Mouse (Mus musculus) heart, embryonic 11.5 days (tissue): ENCODE measurements at regions not wholly inside any gene's neighbourhood (a gene's known extent, or its start where the extent isn't known, plus 50 kb on each side); places are given as distances from the start of the nearest gene placed in this dataset.

Source experiments
- ATAC-seq: fragments of 200-750 bp; cut with Nextera tagmentation; replicated peaks from 2 replicates; pipeline ENCODE4 v1.8.0; 2017; ENCODE audit warnings: moderate library complexity; ENCODE audit not compliant: insufficient number of reproducible peaks, low FRiP score, low TSS enrichment
- H3K27ac ChIP-seq: fragments of 300-500 bp; sonication (generic); 2 replicates; pipeline ENCODE4 v1.5.1; 2014; ENCODE audit warnings: mild to moderate bottlenecking, low read depth, low read length
- H3K27me3 ChIP-seq: fragments of 300-500 bp; sonication (generic); 2 replicates; pipeline ENCODE4 v1.6.1; 2014; ENCODE audit warnings: mild to moderate bottlenecking, low read length, mixed read lengths; ENCODE audit not compliant: control insufficient read depth, insufficient read depth
- H3K36me3 ChIP-seq: fragments of 300-500 bp; sonication (generic); 2 replicates; pipeline ENCODE4 v1.6.1; 2014; ENCODE audit warnings: mild to moderate bottlenecking, low read length, moderate library complexity, mixed read lengths; ENCODE audit not compliant: control insufficient read depth, insufficient read depth
- H3K4me1 ChIP-seq: fragments of 300-500 bp; sonication (generic); 2 replicates; pipeline ENCODE4 v1.6.1; 2014; ENCODE audit warnings: low read length; ENCODE audit not compliant: control insufficient read depth, insufficient read depth
- H3K4me2 ChIP-seq: fragments of 300-500 bp; sonication (generic); 2 replicates; pipeline ENCODE4 v1.6.1; 2014; ENCODE audit warnings: mild to moderate bottlenecking, moderate library complexity
- H3K4me3 ChIP-seq: fragments of 300-500 bp; sonication (generic); 2 replicates; pipeline ENCODE4 v1.5.1; 2014; ENCODE audit warnings: low read depth, low read length
- H3K9ac ChIP-seq: fragments of 300-500 bp; sonication (generic); 2 replicates; pipeline ENCODE4 v1.6.1; 2014; ENCODE audit warnings: mild to moderate bottlenecking, low read depth, low read length, moderate library complexity
- H3K9me3 ChIP-seq: fragments of 300-500 bp; sonication (generic); replicated peaks from 2 replicates; pipeline ENCODE4 v1.6.1; 2016; ENCODE audit warnings: low read length; ENCODE audit not compliant: control insufficient read depth
- WGBS: fragments of 180-500 bp; shearing (Covaris S2); extraction: QIAGEN DNeasy Blood & Tissue Kit; methylation state at CpG from one replicate; pipeline ENCODE4 v1.1.7; 2014; ENCODE audit not compliant: insufficient replicate concordance; 5-methylcytosine and 5-hydroxymethylcytosine counted together

- H3K4me1 ChIP-seq: no peaks in the 10 kb centered on the region
- WGBS: 83% methylated on average over 2 of the region's 2 CpGs
- H3K9me3 ChIP-seq: no peaks in the 10 kb centered on the region
- no peaks in the 10 kb centered on the region for H3K36me3 ChIP-seq
- H3K4me2 ChIP-seq: no peak overlapping the region
- no peak overlapping the region for H3K4me3 ChIP-seq
- H3K9ac ChIP-seq: no peak overlapping the region
- ATAC-seq: no peak
- no peaks in the 10 kb centered on the region for H3K27me3 ChIP-seq
- H3K27ac ChIP-seq: no peak overlapping the region
Observed at GRCm38 (mm10) chr2:148326414-148326813, 68.7 kb upstream of the Sstr4 start.

- Histone ChIP-seq H3K4me3 (no peak overlapping the region), H3K36me3 (no peaks in the 10 kb centered on the region), H3K4me1 (no peaks in the 10 kb centered on the region), H3K9ac (no peak overlapping the region), H3K27me3 (no peaks in the 10 kb centered on the region), H3K4me2 (no peak overlapping the region), H3K27ac (no peak overlapping the region), H3K9me3 (no peaks in the 10 kb centered on the region)
- WGBS: 73% methylated on average over 1 of the region's 1 CpGs
- no peak for ATAC-seq
Observed at GRCm38 (mm10) chr2:148327552-148327951, 67.6 kb upstream of the Sstr4 start.

GRCm38 (mm10) chr2:148330368-148330767, 64.8 kb upstream of the Sstr4 start:
- H3K9me3 ChIP-seq: no peaks in the 10 kb centered on the region
- ATAC-seq: no peak
- H3K27me3 ChIP-seq: no peaks in the 10 kb centered on the region
- no peaks in the 10 kb centered on the region for H3K36me3 ChIP-seq
- H3K4me2 ChIP-seq: no peak overlapping the region
- no peak overlapping the region for H3K4me3 ChIP-seq
- no peak overlapping the region for H3K27ac ChIP-seq
- WGBS: 52% methylated on average over 2 of the region's 2 CpGs
- no peak overlapping the region for H3K9ac ChIP-seq
- no peaks in the 10 kb centered on the region for H3K4me1 ChIP-seq

GRCm38 (mm10) chr2:148334555-148334954, 60.6 kb upstream of the Sstr4 start:
- no peaks in the 10 kb centered on the region for H3K9me3 ChIP-seq
- H3K27me3 ChIP-seq: no peaks in the 10 kb centered on the region
- H3K36me3 ChIP-seq: no peaks in the 10 kb centered on the region
- no peak overlapping the region for H3K4me2 ChIP-seq
- WGBS: 81% methylated on average over 1 of the region's 1 CpGs
- H3K27ac ChIP-seq: no peak overlapping the region
- no peaks in the 10 kb centered on the region for H3K4me1 ChIP-seq
- ATAC-seq: no peak
- H3K4me3 ChIP-seq: no peak overlapping the region
- H3K9ac ChIP-seq: no peak overlapping the region

GRCm38 (mm10) chr2:148336626-148337025, 58.5 kb upstream of the Sstr4 start:
- H3K9me3 ChIP-seq: no peaks in the 10 kb centered on the region
- no peaks in the 10 kb centered on the region for H3K36me3 ChIP-seq
- H3K27ac ChIP-seq: no peak overlapping the region
- no peak overlapping the region for H3K4me3 ChIP-seq
- WGBS: 75% methylated on average over 2 of the region's 2 CpGs
- no peak overlapping the region for H3K9ac ChIP-seq
- no peak for ATAC-seq
- no peaks in the 10 kb centered on the region for H3K27me3 ChIP-seq
- no peaks in the 10 kb centered on the region for H3K4me1 ChIP-seq
- no peak overlapping the region for H3K4me2 ChIP-seq

- Histone ChIP-seq H3K4me1 (no peaks in the 10 kb centered on the region), H3K27ac (no peak overlapping the region), H3K36me3 (no peaks in the 10 kb centered on the region), H3K9me3 (no peaks in the 10 kb centered on the region), H3K4me2 (no peak overlapping the region), H3K9ac (no peak overlapping the region), H3K27me3 (no peaks in the 10 kb centered on the region), H3K4me3 (no peak overlapping the region)
- peak; percentile 80 for ATAC-seq
- WGBS: 39% methylated on average over 6 of the region's 6 CpGs
Observed at GRCm38 (mm10) chr2:148338308-148338768, 56.8 kb upstream of the Sstr4 start.

- H3K27me3 ChIP-seq: no peaks in the 10 kb centered on the region
- ATAC-seq: no peak
- no peaks in the 10 kb centered on the region for H3K4me1 ChIP-seq
- no peaks in the 10 kb centered on the region for H3K36me3 ChIP-seq
- no peak overlapping the region for H3K9ac ChIP-seq
- H3K4me2 ChIP-seq: no peak overlapping the region
- H3K9me3 ChIP-seq: no peaks in the 10 kb centered on the region
- no peak overlapping the region for H3K4me3 ChIP-seq
- no peak overlapping the region for H3K27ac ChIP-seq
Observed at GRCm38 (mm10) chr2:148338894-148339293, 56.2 kb upstream of the Sstr4 start.

GRCm38 (mm10) chr2:148344193-148344592, 51.0 kb upstream of the Sstr4 start:
- no peak overlapping the region for H3K9ac ChIP-seq
- H3K4me2 ChIP-seq: no peak overlapping the region
- H3K27me3 ChIP-seq: no peaks in the 10 kb centered on the region
- 68% methylated on average over 2 of the region's 2 CpGs for WGBS
- no peaks in the 10 kb centered on the region for H3K9me3 ChIP-seq
- ATAC-seq: no peak
- H3K4me3 ChIP-seq: no peak overlapping the region
- H3K4me1 ChIP-seq: no peaks in the 10 kb centered on the region
- no peak overlapping the region for H3K27ac ChIP-seq
- no peaks in the 10 kb centered on the region for H3K36me3 ChIP-seq
